Mouse (Mus musculus): Measurements from ENCODE around the gene Hal.
"Not testable (repeated sequence)": the region's sequence is repeated elsewhere in the genome, so short reads cannot be mapped to it uniquely, and the experiment has no call there.

Gene Hal

DNA sequence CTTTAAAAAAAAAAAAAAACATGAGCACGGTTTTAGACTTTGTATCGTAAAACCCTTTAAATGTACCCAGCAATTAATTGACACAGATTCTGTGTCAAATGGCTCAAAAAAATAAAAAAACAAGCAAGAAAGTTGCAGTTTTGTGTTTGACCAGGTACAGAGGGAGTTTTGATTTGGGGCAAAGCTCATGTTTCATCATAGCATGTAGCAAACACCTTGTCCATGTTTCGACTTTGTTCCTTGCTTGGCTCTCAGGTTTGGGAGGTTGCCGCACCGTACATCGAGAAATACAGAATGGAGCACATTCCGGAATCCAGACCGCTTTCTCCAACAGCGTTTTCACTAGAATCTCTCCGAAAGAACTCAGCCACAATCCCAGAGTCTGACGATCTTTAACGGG is 27.4 kb downstream of the Hal start:
- no peak for DNase-seq (ENCODE audit: low read depth, low spot score)

DNA sequence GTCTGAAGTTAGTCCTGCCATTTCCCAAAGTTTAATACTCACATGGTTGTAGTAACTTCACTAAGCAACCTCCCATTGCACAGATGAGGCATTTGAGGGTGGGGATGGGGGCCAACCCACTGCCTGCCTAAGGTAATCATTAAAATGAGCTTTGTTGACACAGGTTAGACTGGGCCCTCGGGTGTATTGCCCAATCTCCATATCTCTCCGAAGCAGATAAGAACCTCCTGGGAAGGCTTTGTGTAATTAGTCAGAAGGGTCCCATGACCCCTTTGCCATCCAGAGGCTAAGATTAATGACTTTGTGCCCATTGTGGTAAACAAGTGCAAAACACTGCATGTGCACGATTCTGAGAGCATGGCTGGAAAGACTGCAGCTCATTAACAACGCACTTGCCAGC is 29.2 kb downstream of the Hal start:
- no peak for DNase-seq (ENCODE audit: low read depth, low spot score)

DNA sequence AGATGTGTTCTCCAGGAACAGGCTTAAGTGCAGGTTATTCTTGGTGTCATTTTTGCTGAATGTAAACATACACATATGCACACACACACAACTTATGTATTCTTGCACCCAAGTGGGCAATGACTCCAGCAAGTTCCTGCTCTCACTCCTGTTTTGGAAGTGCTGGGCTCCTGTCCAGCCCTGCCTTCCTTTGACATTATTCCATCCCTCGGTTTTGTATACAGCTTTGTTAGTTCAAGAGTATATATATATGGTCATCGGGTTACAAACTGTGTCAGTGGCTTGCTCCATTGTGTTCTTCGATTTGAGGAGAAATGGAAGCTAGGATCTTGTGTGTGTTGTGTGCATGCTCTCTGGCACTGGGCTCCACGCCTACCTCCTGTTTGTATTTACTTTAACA is 29.6 kb downstream of the Hal start:
- no peak for DNase-seq (ENCODE audit: low read depth, low spot score)

DNA sequence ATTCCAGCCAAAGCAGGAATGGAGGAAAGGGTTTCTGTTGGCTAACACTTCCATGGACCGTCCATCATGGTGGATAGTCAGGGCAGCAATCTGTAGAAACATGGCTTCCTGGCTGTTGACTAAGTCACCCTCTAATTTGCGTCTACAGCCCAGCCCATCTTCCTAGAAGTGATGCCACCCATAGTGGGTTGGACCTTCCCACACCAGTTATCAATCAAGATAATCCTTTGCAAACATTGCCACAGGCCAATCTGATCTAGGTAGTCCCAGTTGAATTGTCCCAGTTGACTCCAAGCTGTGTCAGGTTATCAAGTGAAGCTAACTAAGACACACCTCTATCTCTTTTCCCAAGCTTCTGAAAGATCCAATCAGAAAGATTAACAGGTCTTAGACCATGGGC is 30.1 kb downstream of the Hal start:
- DNase-seq (ENCODE audit: low read depth, low spot score) = no peak

DNA sequence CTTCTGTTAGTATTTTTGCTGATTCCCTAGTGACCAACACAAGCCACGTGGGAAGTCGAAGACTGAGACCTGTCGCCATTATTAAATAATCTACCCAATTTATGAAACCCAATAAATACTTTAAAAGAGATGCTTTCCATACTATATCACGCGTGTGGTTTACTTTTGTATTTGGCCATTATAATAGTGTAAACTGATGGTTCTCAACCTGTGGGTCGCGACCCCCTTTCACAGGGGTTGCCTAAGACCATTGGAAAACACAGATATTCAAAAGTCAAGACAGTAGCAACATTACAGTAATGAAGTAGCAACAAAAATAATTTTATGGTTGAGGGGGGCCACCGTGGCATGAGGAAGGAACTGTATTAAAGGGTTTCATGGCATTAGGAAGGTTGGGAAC is 30.6 kb downstream of the Hal start:
- DNase-seq (ENCODE audit: low read depth, low spot score) = no peak

DNA sequence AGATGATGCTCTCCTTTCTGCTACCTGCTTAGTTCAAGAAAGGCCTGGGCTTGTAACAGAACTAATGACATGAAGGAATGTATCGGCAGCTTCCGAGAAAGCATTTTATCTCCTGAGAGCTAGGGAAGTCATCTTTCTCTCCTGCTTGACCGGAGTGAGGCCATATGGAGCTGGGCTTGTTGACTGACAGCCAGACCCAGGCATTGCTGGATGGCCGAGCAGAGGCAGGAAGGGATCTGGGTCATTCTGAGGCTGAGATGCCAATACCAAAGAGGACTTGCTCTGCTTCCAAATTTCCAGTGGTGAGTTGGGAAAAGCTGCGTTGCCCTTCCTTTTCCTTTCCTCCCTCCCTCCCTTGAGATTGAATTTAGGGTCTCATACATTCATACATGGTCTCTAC is 31.2 kb downstream of the Hal start:
- DNase-seq (ENCODE audit: low read depth, low spot score) = no peak

DNA sequence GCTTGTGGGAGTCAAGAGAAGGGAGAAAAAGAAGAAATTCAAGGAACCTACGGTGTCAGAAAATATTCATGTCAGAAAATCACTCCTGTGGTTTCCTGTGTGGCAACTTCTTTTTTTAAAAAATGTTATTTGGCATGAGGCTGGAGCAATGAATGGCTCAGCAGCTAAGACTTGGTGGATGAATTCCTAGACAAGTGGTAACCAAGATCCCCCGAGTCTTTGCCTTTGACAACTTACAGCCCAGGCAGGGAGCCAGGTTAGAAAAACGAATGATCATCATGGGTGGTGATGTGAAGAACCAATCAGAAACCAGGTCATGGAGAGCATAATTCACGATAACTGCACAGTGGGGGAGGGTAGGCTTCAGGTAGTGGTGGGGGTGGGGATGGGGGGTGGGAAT is 32.4 kb downstream of the Hal start:
- DNase-seq (ENCODE audit: low read depth, low spot score) = no peak

DNA sequence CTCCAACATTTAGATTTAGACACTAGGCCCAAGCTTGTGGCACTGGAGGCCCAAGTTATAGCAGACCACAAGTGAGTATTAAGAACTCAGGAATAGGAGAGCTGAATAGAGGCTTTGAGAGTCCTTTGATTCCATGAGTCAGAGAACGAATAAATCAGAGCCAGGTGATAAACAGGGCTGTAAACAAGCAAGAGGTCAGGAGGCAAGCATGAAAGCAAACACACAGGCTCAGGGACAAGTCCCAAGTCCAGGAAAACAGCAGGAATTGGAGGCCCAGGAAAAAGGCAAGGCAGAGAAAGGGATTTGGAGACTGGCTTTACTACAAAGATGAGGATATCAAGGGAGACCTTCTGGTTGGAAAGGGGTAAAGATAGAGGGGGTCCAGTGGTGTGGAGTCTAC is 36.8 kb downstream of the Hal start:
- no peak for DNase-seq (ENCODE audit: low read depth, low spot score)

DNA sequence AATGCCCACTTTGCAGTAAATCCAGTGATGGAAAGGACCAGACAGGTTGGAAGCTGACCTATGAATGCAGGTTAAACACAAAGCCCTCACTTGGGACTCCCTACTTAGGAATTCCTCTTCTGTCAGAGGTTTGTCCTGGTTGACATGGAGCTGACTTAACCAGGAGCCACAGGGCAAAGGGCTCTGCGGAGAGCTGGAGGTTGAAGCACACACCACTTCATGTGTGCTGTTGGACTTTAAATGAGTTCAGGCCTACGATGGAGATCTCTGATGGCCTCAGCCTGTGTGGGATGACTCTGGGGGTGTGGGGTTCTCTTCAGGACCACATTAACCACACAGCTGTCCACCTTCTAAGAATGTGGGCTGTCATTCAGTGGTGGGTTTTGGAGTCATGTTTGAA is 49.7 kb downstream of the Hal start:
- no peak for DNase-seq (ENCODE audit: low read depth, low spot score)

DNA sequence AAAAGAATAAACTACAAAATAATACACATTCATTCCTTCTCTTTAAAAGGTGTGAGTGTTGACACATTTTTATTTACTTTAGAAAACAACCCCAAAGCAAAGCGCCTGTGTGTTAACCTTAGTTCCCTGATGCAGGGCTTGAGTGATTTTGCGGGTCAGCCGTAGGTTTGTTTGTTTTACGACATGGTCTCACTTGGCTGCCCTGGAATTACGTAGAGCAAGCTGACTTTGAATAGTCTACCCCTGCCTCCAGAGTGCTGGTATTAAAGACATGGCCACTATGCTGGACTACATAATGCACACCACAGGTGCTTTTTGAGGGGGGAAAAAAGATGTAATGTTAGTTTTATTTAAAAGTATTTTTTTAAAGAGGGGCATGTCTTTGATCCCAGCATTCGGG is 50.2 kb downstream of the Hal start:
- no peak for DNase-seq (ENCODE audit: low read depth, low spot score)

DNA sequence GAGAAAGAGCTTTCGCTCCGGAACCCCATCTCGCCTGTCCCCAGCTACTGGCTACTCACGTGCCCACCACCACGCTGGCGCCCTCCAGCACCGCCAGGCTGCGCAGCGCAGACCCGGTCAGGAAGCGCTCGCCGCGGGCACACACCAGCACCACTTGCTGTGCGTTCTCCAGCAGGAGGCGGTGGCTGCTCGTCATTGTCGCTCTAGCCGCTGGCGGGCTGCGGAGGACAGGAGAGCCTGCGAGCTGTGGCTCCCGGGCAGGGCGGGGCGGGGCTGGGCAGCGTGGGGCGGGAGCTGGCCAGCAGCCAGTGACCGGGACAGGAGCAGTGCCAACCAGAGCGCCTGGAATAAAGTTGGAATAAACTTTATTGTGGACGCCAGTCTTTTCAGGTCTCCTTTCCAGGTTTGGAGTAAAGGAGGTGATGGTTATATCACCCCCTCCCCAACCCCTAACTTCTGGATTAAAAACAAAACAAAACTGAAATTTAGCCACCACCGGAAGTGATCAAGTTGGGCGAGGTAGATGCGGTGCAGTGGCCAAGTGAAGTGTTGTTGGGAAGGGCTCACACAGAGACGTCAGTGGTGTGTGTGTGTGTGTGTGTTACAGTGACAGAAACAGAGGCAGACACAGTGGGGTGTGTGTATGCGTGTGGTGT is 51.3 kb downstream of the Hal start, which contains the start of gene Amdhd1:
Gene Amdhd1 (minus strand): TSS at position 259 of the 656 bp plus-strand sequence.
- no peak for DNase-seq (ENCODE audit: low read depth, low spot score)

DNA sequence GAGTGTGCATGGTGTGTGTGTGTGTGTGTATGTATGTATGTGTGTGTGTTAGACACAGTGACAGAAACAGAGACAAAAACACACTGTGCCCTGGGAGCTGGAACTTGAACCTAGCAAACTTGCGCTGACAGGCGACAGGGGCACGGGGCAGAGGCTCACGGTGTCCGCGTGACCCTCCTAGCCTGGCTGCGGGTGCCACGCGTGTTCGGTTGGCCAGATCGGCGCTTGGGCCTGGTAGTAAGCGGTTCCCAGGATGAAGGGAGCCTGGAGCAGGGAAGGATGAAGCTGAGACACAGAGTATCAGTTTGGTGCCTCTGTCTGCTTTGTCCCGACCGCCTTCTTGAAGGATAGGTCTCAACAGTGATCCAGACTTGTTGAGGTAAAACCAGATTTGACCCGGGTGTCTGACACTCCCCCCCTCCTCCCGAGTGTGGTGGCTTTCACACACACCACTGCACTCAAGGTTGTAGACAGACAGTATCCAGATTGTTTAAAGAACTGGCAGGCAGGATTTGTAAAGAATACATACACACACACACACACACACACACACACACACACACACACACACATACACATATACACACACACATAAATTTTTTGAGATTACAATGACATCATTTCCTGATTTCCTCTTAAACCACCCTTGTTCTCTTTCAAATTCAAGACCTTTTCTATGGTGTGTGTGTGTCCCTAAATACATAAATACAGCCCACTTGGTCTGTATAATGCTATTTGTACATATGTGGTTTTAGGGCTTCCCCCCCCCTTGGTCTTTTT is 52.1 kb downstream of the Hal start, which contains the start of gene Ccdc38:
Gene Ccdc38 (plus strand): TSS at position 202 of the 780 bp plus-strand sequence.
- DNase-seq (ENCODE audit: low read depth, low spot score) = no peak

DNA sequence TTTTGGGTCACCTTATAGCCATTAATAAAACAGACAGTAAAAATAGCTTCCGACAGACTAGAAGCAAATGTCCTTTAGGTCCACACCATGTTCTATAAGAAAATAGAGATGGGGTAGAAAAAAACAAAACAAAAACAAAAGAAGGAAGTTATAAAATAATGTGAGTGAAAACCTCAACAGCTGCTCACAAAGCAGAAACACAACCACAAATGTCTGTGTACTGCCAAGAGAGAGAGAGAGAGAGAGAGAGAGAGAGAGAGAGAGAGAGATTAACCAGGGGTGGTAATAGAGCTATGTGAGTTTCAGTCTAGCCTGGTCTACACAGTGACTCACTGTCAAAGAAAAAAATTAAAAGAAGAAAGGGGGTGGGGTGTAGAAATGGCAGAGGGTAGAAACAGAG is 53.0 kb downstream of the Hal start:
- DNase-seq (ENCODE audit: low read depth, low spot score) = no peak

DNA sequence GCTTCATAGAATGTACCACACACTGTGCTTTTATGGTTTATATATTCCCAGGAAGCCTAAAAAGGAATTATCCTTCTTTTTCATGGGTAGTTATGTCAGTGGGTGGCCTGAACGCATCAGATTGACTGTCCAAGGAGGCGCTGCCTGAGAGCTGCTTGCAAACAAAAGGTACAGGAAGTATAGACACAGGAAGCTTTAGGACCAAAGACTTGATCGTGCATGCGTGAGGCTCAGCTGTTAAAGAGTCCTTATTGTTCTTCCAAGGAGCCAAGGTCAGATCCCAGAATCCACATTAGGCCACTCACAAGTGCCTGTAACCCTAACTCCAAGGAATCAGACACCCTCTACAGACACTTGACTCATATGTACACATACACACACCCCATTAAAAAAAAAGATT is 53.8 kb downstream of the Hal start:
- DNase-seq (ENCODE audit: low read depth, low spot score) = no peak

DNA sequence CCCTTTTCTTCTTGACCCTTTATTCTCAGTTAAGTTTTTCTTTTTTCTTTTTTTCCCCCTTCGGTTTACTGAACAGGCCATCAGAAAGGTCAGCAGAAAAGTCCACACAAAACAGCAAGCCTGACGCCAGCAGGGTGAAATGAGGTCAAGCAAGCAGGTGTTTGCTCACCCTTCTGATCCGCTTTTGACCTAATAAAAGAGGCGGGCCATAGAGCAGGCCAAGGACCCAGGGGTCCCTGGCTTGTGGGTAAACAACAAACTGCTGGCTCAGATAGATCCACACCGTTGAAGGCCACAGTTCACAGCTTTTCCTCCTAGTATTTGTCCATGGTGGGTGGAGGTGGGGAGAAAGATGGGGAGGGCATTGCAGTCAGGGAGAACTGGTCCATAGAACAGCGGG is 54.6 kb downstream of the Hal start:
- no peak for DNase-seq (ENCODE audit: low read depth, low spot score)

DNA sequence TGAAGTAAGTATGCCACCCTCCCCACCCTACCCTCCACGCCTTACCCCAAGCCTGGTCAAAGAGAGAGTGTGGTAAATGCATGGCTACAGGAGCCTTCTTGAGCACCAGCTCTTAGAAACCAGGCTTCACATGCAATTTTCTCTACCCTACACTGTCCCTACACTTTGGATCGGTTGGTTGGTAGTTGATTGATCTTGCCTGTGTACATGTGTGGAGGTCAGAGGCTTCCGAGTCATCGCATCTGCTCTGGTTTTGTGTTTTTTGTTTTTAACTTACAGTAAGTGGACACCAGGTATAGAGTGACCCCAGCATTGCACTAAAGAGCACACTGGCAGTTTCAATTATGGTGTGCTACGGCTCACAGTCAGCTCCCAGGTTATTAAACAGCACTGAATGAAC is 55.6 kb downstream of the Hal start:
- no peak for DNase-seq (ENCODE audit: low read depth, low spot score)

DNA sequence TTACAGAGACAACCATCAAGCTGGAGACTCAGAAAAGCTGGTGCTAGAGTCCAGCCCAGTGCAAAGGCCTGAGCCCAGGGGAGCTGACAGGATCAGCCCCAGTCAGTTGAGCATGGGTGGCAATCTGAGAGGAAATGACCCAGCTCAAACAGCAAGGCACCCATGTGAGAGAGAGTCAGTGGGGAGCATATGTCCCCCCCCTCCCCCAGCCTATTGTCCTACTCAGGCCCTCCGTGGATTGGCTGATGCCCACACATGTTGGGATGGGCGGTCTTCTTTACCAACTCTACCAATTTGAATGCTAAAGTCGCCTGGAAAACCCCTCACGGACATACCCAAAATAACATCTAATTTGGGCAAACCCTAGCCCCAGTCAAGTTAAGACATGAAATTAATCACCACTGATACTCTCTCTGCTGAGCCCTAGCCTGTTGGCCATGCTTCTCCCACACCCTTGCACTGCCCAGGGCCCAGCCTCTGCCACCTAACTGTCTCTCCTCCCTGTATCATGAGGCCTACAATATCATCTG is 59.2 kb downstream of the Hal start:
- DNase-seq (ENCODE audit: low read depth, low spot score) = no peak

DNA sequence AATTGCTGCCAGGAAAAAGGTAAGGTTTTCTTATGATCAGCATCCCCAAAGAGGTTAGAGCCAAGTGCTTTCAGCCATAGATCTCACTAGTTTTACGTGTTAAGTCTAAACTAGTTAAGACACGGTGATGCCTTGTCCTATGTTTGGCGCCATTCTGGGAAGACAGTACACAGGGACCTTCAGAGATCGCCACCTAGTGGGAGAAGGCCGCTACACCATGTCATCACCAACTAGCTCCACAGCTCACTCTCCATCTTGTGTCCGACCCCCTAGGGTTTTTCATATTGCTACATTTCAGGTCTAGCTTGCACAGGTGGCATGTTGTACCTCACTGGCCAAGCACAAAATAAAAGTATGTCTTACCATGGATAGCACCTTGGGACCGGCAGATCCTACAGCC is 60.4 kb downstream of the Hal start:
- peak; percentile 26 for DNase-seq (ENCODE audit: low read depth, low spot score)

DNA sequence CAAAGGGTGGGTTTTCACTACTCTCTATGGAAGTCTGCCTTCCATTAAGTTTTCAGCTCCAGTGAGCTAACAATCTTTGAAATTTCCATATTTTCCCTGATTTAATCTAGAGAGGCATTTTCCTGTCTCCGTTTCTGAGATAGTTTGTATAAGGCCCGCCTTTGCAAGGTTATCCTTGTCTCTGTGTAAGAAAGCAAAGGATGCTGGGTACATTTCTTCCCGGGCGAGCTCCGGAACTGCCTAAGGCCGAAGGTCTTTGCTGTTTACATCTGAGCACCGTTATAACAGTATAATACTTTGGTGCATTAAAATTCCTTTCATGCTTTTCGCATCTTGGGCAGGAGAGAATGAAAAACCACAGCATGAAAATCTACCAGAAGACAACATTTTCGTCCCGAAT is 61.3 kb downstream of the Hal start:
- no peak for DNase-seq (ENCODE audit: low read depth, low spot score)

DNA sequence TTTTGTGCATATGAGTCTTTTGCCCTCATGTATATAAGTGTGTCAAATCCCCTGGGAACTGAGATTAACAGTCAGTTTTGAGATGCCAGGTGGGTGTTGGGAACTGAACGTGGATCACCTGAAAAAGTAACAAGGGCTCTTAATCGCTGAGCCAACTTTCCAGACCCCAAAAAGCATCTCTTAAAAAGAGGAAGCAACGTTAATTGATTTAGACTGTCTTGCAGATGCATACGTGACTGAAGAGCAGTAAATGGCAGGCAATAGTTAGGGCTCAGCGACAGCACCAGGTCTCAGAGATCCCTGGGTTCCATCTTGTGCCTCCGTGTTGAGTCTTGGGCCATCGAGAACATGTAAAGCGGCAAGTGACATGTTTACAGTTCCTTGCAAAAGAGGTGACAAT is 64.0 kb downstream of the Hal start:
- no peak for DNase-seq (ENCODE audit: low read depth, low spot score)

DNA sequence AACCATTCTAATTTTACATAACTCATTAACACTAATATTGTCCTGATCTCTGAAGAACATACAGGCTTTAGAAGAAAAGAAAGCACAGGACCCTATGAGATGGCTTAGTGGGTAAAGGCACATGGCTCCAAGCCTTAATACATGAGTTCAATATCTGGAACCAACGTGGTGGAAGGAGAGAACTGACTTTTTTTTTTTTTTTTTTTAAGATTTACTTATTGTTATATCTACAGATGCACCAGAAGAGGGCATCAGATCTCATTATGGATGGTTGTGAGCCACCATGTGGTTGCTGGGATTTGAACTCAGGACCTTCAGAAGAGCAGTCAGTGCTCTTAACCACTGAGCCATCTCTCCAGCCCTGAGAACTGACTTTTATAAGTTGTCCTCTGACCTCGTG is 69.4 kb downstream of the Hal start:
- DNase-seq (ENCODE audit: low read depth, low spot score) = not testable (repeated sequence)

DNA sequence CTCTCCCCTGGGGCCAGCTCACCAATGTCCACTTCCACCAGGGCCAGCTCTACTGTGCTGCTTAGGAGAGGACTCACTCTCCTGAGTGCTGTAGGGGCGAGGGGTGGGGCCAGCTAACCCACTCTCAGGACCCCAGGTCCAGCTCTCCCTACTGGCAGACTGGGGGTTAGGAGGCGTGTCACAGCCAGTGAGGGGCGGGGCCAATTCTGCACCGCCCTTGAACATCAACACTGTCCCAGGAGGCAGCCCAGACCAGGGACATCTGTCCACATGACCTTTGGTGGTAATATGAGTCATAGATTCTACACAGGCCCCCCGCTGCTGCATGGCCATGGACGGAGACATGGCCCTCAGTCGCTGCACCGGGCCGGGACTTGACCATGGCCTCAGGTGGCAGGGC is 71.2 kb downstream of the Hal start:
- DNase-seq (ENCODE audit: low read depth, low spot score) = no peak

DNA sequence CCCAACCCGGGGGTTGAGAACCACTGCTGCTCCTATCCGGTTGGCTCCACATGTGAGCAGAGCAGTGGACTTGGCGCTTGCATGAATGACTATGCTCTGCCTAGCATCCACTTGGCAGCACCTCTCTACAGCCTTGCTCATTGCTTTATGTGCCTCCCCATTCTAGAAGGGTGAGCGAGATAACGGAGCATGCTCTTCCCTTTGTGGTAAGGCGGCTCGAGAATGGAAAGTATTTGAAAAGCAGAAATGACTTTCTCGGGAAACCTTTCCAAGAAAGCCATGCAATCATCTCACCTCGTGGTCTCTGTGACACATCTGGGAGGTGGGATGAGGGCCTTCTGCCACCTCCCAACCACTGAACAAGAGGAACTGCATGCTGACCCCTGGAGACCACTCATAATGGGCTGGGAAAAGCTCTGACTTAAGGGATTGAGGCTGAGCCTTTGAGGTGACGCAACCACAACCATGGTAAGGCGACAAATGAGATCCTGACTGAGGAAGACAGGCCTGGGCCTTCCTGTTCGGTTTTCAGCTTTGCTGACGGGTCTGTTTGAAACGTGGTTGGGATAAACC is 76.0 kb downstream of the Hal start:
- DNase-seq (ENCODE audit: low read depth, low spot score) = no peak

Data from telencephalon, adult 2 months (tissue).